Mouse (Mus musculus): Measurements from ENCODE around the gene Camta1.

Camta1 gene

GRCm38 (mm10) chr4:150965555-150965951 lies 896.1 kb downstream of the Camta1 start:
- no peak for DNase-seq

GRCm38 (mm10) chr4:150964635-150965554 lies 896.8 kb downstream of the Camta1 start:
- DNase-seq: peak; percentile 91 to 96

- DNase-seq: no peak
Measured at GRCm38 (mm10) chr4:150963711-150964110, 898.0 kb downstream of the Camta1 start.

- DNase-seq: peak; percentile 71 to 82
Measured at GRCm38 (mm10) chr4:150962231-150962630, 899.4 kb downstream of the Camta1 start.

GRCm38 (mm10) chr4:150958536-150958935 lies 903.1 kb downstream of the Camta1 start:
- DNase-seq: peak; percentile 42 to 44

GRCm38 (mm10) chr4:150957106-150957458 lies 904.6 kb downstream of the Camta1 start:
- no peak for DNase-seq

- no peak for DNase-seq
Measured at GRCm38 (mm10) chr4:150956369-150957105, 905.1 kb downstream of the Camta1 start.

- DNase-seq: no peak
Measured at GRCm38 (mm10) chr4:150950972-150951371, 910.7 kb downstream of the Camta1 start.

GRCm38 (mm10) chr4:150944707-150945106 lies 917.0 kb downstream of the Camta1 start:
- no peak for DNase-seq

GRCm38 (mm10) chr4:150939991-150940651 lies 921.6 kb downstream of the Camta1 start:
- no peak for DNase-seq

- DNase-seq: no peak
Measured at GRCm38 (mm10) chr4:150938063-150938452, 923.6 kb downstream of the Camta1 start.

GRCm38 (mm10) chr4:150937293-150938062 lies 924.2 kb downstream of the Camta1 start:
- DNase-seq: peak in 1 of 2 experiments; percentile 53

- no peak for DNase-seq
Measured at GRCm38 (mm10) chr4:150933503-150933902, 928.2 kb downstream of the Camta1 start.

- no peak for DNase-seq
Measured at GRCm38 (mm10) chr4:150927789-150928188, 933.9 kb downstream of the Camta1 start.

- DNase-seq: no peak
Measured at GRCm38 (mm10) chr4:150926924-150927705, 934.6 kb downstream of the Camta1 start.

- no peak for DNase-seq
Measured at GRCm38 (mm10) chr4:150925923-150926322, 935.8 kb downstream of the Camta1 start.

- DNase-seq: no peak
Measured at GRCm38 (mm10) chr4:150924936-150925335, 936.7 kb downstream of the Camta1 start.

GRCm38 (mm10) chr4:150924308-150924707 lies 937.4 kb downstream of the Camta1 start:
- no peak for DNase-seq

GRCm38 (mm10) chr4:150921206-150921605 lies 940.5 kb downstream of the Camta1 start:
- no peak for DNase-seq

- no peak for DNase-seq
Measured at GRCm38 (mm10) chr4:150917336-150918027, 944.2 kb downstream of the Camta1 start.

Data from kidney, postnatal 36 days (tissue).